Mouse (Mus musculus) splenic B cell, adult 2 months (primary cell): Measurements from ENCODE around the gene Eef2kmt.

Experiments used
- DNase-seq: peaks from one replicate; pipeline ENCODE4 v3.0.0-alpha.2; 2011; ENCODE audit warnings: low read depth, low spot score
- H3K27me3 ChIP-seq: 2 replicates; pipeline ENCODE4 v1.6.1; 2012; ENCODE audit warnings: mild to moderate bottlenecking, low read length, moderate library complexity, mixed read lengths; ENCODE audit not compliant: control insufficient read depth, poor library complexity, insufficient read depth, severe bottlenecking
- H3K36me3 ChIP-seq: 2 replicates; pipeline ENCODE4 v1.6.1; 2012; ENCODE audit warnings: mild to moderate bottlenecking, low read length, moderate library complexity, mixed read lengths; ENCODE audit not compliant: control insufficient read depth, poor library complexity, insufficient read depth, severe bottlenecking

Gene Eef2kmt

DNA sequence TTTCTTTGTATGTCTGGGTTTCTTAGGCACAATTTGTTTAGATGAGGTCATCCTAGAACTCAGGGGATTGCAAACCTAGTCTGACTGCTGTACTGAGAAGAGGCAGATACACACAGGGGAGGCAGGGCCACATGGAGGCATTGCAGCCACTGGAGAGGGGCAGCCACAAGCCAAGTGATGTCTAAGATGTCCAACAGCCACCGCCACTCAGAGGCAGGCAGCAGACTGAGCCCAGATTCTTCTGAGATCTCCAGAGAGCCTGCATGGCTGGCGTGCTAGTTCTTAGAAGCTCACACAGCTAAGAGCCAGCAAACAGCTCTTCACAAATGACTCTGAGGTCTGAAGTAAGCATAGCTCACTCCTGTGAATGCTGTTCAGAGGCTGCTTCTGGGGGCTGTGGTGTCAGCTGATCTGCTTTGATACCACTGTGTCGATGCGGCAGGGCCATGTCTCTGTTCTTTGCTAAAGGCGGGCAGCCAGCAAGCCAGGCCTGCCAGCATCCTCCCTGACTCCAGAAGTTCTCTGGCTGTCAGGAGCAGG lies 50.3 kb downstream of the Eef2kmt start:
- Histone ChIP-seq H3K27me3 (no peaks in the 10 kb centered on the region), H3K36me3 (no peaks in the 10 kb centered on the region)
- DNase-seq = no peak

GRCm38 (mm10) chr16:5203668-5204433 lies 51.9 kb downstream of the Eef2kmt start, which contains the start of gene Nagpa:
Gene Nagpa, minus strand, starts transcription at chr16:5204012.
- H3K27me3 ChIP-seq = no peaks in the 10 kb centered on the region
- DNase-seq = peak; percentile 84
- 0 out of 2 replicates have a peak, but pooled peaks cover 1% of the 10 kb centered on the region for H3K36me3 ChIP-seq

DNA sequence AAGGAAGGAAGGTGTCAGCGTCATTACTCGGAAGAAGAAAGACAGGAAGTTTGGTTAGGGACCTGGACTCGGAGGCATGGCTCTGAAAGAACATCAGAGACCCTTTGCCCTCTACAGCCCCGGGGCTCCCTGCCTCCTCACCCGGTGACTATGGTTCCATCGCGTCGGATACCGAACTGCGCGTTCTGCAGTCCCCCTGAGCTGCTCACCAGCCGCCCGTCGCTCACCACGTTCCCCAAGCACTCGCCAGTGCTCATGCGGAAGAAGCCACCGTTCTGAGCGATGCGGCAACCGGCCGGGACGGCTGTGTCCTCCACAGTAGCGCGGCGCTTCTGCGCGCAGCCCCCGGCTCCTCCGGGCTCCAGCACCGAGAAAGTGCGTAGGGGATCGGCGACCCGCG lies 52.6 kb downstream of the Eef2kmt start:
- DNase-seq = peak; percentile 35
- Histone ChIP-seq H3K27me3 (no peaks in the 10 kb centered on the region), H3K36me3 (0 out of 2 replicates have a peak, but pooled peaks cover 1% of the 10 kb centered on the region)

GRCm38 (mm10) chr16:5202681-5203080 lies 53.1 kb downstream of the Eef2kmt start:
- Histone ChIP-seq H3K27me3 (no peaks in the 10 kb centered on the region), H3K36me3 (0 out of 2 replicates have a peak, but pooled peaks cover 1% of the 10 kb centered on the region)
- DNase-seq = peak; percentile 58

DNA sequence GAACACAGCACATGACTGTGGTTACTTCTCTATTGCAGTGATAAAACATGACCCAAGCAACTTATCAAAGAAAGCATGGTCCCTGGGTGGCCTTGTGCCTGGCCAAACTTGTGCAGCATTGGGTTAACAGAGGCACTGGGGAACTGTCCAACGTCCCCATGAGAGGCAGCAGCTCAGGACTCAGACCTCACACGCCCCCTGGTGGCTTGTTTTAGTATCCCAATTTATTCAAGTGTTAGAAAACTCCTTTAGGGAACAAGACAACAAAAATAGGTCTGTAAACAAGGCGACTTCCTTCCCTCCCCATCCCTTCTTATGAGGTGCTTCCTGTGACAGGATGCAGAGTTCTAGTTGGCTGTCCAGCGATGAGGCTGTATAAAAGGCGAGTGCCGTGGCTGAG lies 60.7 kb downstream of the Eef2kmt start:
- peak; percentile 76 for DNase-seq
- 0 out of 2 replicates have a peak, but pooled peaks cover 1% of the 10 kb centered on the region for H3K36me3 ChIP-seq
- H3K27me3 ChIP-seq = no peaks in the 10 kb centered on the region
